Mouse (Mus musculus): Measurements from ENCODE around the gene Atp2c1. TPM values are rescaled to one million over a fixed set of nuclear protein-coding genes. Genes with fewer than 3 reads are reported as not detected.

Gene Atp2c1
- 142 TPM for polyA plus RNA-seq (2014; fragmentation: Illumina TruSeq; extraction: RNeasy Lipid Tissue Mini Kit (QIAGEN cat#74804))

GRCm38 (mm10) chr9:105527219-105527618 lies at the start of gene Atp2c1:
Atp2c1 (minus strand) TSS chr9:105527319.

DNA sequence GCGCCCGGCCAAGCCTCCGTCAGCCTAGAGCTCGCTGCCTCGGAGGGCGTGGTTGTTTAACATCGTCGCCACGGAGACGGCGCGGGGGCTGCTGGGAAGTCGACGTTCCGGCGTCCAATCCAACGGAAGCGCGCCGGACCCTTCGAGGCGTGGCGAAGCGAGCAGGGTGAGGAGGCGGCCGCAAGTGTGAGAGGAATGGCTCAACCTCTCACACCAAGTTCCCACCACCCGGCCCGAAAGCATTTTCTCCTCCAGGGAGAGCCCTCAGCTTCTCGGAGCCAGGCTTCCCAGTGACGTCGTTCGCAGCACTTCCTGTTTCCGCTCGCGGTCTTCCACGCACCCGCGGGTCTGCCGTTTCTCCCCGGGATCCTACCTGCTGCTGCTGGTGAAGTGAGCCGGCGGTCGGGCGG lies 131.9 kb downstream of the Atp2c1 start, which contains the start of the genes Aste1 and Nek11:
Gene Aste1, plus strand, starts transcription at position 175 of the 410 bp plus-strand sequence.
Gene Nek11, minus strand, starts transcription at position 307 of the 410 bp plus-strand sequence.

Other genes with a start within 250 kb of the Atp2c1 start
- 20.0 TPM for gene Aste1, start 131.9 kb downstream of the Atp2c1 start, polyA plus RNA-seq (2014; fragmentation: Illumina TruSeq; extraction: RNeasy Lipid Tissue Mini Kit (QIAGEN cat#74804))
- gene Nek11, start 131.8 kb downstream of the Atp2c1 start, polyA plus RNA-seq (2014; fragmentation: Illumina TruSeq; extraction: RNeasy Lipid Tissue Mini Kit (QIAGEN cat#74804)), result 2.3 TPM
- gene Pik3r4, start 115.7 kb upstream of the Atp2c1 start, polyA plus RNA-seq (2014; fragmentation: Illumina TruSeq; extraction: RNeasy Lipid Tissue Mini Kit (QIAGEN cat#74804)), result 21.7 TPM

All from ovary, adult 10 weeks (tissue).